Mouse (Mus musculus) embryonic facial prominence, embryonic 14.5 days (tissue): Measurements from ENCODE around the gene Znrf1. TPM values are rescaled to one million over a fixed set of nuclear protein-coding genes. Genes with fewer than 3 reads are reported as not detected.

Experiments
- ATAC-seq: fragments of 200-750 bp; cut with Nextera tagmentation; 2 replicates; pipeline ENCODE4 v1.8.0; 2017; ENCODE audit warnings: low read depth, moderate number of reproducible peaks, moderate TSS enrichment
- DNase-seq: peaks from one replicate; pipeline ENCODE4 v3.0.0-alpha.2; 2015; ENCODE audit warnings: low spot score
- H3K27ac ChIP-seq: fragments of 300-500 bp; sonication (generic); replicated peaks from 2 replicates; pipeline ENCODE4 v1.5.1; 2014; ENCODE audit warnings: low read depth, mild to moderate bottlenecking, low read length, moderate library complexity
- H3K27me3 ChIP-seq: fragments of 300-500 bp; sonication (generic); replicated peaks from 2 replicates; pipeline ENCODE4 v1.6.1; 2014; ENCODE audit warnings: low read length; ENCODE audit not compliant: control insufficient read depth, insufficient read depth
- H3K36me3 ChIP-seq: fragments of 300-500 bp; sonication (generic); 2 replicates; pipeline ENCODE4 v1.6.1; 2014; ENCODE audit warnings: low read length, mixed read lengths; ENCODE audit not compliant: control insufficient read depth, insufficient read depth
- H3K4me1 ChIP-seq: fragments of 300-500 bp; sonication (generic); 2 replicates; pipeline ENCODE4 v1.6.1; 2014; ENCODE audit warnings: antibody characterized with exemption, low read length; ENCODE audit not compliant: control insufficient read depth, insufficient read depth
- H3K4me2 ChIP-seq: fragments of 300-500 bp; sonication (generic); 2 replicates; pipeline ENCODE4 v1.6.1; 2014; ENCODE audit warnings: low read depth, mild to moderate bottlenecking, low read length, moderate library complexity, mixed read lengths
- H3K4me3 ChIP-seq: fragments of 300-500 bp; sonication (generic); 2 replicates; pipeline ENCODE4 v1.5.1; 2014; ENCODE audit warnings: low read depth, mild to moderate bottlenecking, low read length
- H3K9ac ChIP-seq: fragments of 300-500 bp; sonication (generic); 2 replicates; pipeline ENCODE4 v1.6.1; 2014; ENCODE audit warnings: low read depth, mild to moderate bottlenecking, low read length, moderate library complexity, mixed read lengths
- H3K9me3 ChIP-seq: fragments of 300-500 bp; sonication (generic); 2 replicates; pipeline ENCODE4 v1.6.1; 2016; ENCODE audit warnings: low read length; ENCODE audit not compliant: control insufficient read depth
- WGBS: fragments of 180-500 bp; shearing (Covaris S2); extraction: QIAGEN DNeasy Blood & Tissue Kit; methylation state at CpG from one replicate; pipeline ENCODE4 v1.1.7; 2014; 5-methylcytosine and 5-hydroxymethylcytosine counted together
- polyA plus RNA-seq: library from polyadenylated mRNA; unstranded; fragments of >200 nt; fragmentation: Nextera tagmentation; extraction: Ambion mirVana; gene quantifications from 2 replicates; pipeline ENCODE4 v1.2.1, GENCODE M21; 2014

Gene Znrf1
- polyA plus RNA-seq, 1 experiment from 2014 or later, result 35.6 TPM

- no peak overlapping the region for H3K4me2 ChIP-seq
- H3K36me3 ChIP-seq, result no peaks in the 10 kb centered on the region
- H3K4me3 ChIP-seq, result no peak overlapping the region
- DNase-seq, result no peak
- WGBS, result 87% methylated on average over 9 of the region's 9 CpGs
- ATAC-seq, result no peak
- H3K9me3 ChIP-seq, result no peaks in the 10 kb centered on the region
- no peaks in the 10 kb centered on the region for H3K27me3 ChIP-seq
- H3K9ac ChIP-seq, result no peak overlapping the region
- no peak overlapping the region for H3K27ac ChIP-seq
- no peaks in the 10 kb centered on the region for H3K4me1 ChIP-seq
Observed at GRCm38 (mm10) chr8:111577880-111578533, 42.1 kb downstream of the Znrf1 start.

GRCm38 (mm10) chr8:111579318-111579717, 43.4 kb downstream of the Znrf1 start:
- DNase-seq, result no peak
- ATAC-seq, result no peak
- H3K4me2 ChIP-seq, result no peak overlapping the region
- no peaks in the 10 kb centered on the region for H3K27me3 ChIP-seq
- peaks cover 6% of the 10 kb centered on the region; the same call in 1 of the 2 replicates for H3K36me3 ChIP-seq
- no peaks in the 10 kb centered on the region; the same call in 1 of the 2 replicates for H3K9me3 ChIP-seq
- no peaks in the 10 kb centered on the region for H3K4me1 ChIP-seq
- H3K27ac ChIP-seq, result no peak overlapping the region
- no peak overlapping the region for H3K4me3 ChIP-seq
- whole genome bisulfite sequencing, result 94% methylated on average over 1 of the region's 1 CpGs
- no peak overlapping the region for H3K9ac ChIP-seq

- 87% methylated on average over 3 of the region's 3 CpGs for WGBS
- H3K36me3 ChIP-seq, result peaks cover 6% of the 10 kb centered on the region; the same call in 1 of the 2 replicates
- H3K9ac ChIP-seq, result no peak overlapping the region
- H3K4me1 ChIP-seq, result 0 out of 2 replicates have a peak, but pooled peaks cover 3% of the 10 kb centered on the region
- no peaks in the 10 kb centered on the region for H3K27me3 ChIP-seq
- H3K4me2 ChIP-seq, result no peak overlapping the region
- no peaks in the 10 kb centered on the region; the same call in 1 of the 2 replicates for H3K9me3 ChIP-seq
- ATAC-seq (no peak), DNase-seq (no peak)
- no peak overlapping the region for H3K27ac ChIP-seq
- no peak overlapping the region for H3K4me3 ChIP-seq
Observed at GRCm38 (mm10) chr8:111580306-111580705, 44.4 kb downstream of the Znrf1 start.

GRCm38 (mm10) chr8:111582386-111582785, 46.5 kb downstream of the Znrf1 start:
- H3K27me3 ChIP-seq, result no peaks in the 10 kb centered on the region
- no peak for DNase-seq
- no peak overlapping the region for H3K4me2 ChIP-seq
- no peak overlapping the region for H3K27ac ChIP-seq
- H3K4me1 ChIP-seq, result 0 out of 2 replicates have a peak, but pooled peaks cover 3% of the 10 kb centered on the region
- H3K4me3 ChIP-seq, result no peak overlapping the region
- 62% methylated on average over 3 of the region's 3 CpGs for WGBS
- H3K9ac ChIP-seq, result no peak overlapping the region
- H3K9me3 ChIP-seq, result no peaks in the 10 kb centered on the region; the same call in 1 of the 2 replicates
- H3K36me3 ChIP-seq, result peaks cover 6% of the 10 kb centered on the region; the same call in 1 of the 2 replicates
- no peak for ATAC-seq

- Histone ChIP-seq H3K4me3 (no peak overlapping the region), H3K27me3 (no peaks in the 10 kb centered on the region), H3K9ac (no peak overlapping the region), H3K27ac (0 out of 2 replicates have a peak overlapping the region, but pooled peaks have one; percentile 21), H3K4me2 (no peak overlapping the region), H3K9me3 (no peaks in the 10 kb centered on the region; the same call in 1 of the 2 replicates), H3K4me1 (0 out of 2 replicates have a peak, but pooled peaks cover 3% of the 10 kb centered on the region), H3K36me3 (peaks cover 6% of the 10 kb centered on the region; the same call in 1 of the 2 replicates)
- ATAC-seq (no peak), DNase-seq (no peak)
- 64% methylated on average over 3 of the region's 3 CpGs for WGBS
Observed at GRCm38 (mm10) chr8:111584946-111585345, 49.0 kb downstream of the Znrf1 start.

GRCm38 (mm10) chr8:111587545-111588094, 51.7 kb downstream of the Znrf1 start:
- Histone ChIP-seq H3K9me3 (no peaks in the 10 kb centered on the region; the same call in 1 of the 2 replicates), H3K4me2 (no peak overlapping the region), H3K27me3 (no peaks in the 10 kb centered on the region), H3K36me3 (peaks cover 6% of the 10 kb centered on the region; the same call in 1 of the 2 replicates), H3K9ac (no peak overlapping the region), H3K27ac (no peak overlapping the region), H3K4me3 (no peak overlapping the region), H3K4me1 (0 out of 2 replicates have a peak, but pooled peaks cover 3% of the 10 kb centered on the region)
- 92% methylated on average over 1 of the region's 1 CpGs for WGBS
- DNase-seq, result no peak
- ATAC-seq, result no peak

GRCm38 (mm10) chr8:111588336-111588735, 52.4 kb downstream of the Znrf1 start:
- Histone ChIP-seq H3K4me1 (peaks cover 3% of the 10 kb centered on the region; the same call in 1 of the 2 replicates), H3K4me2 (no peak overlapping the region), H3K27ac (no peak overlapping the region), H3K9ac (no peak overlapping the region), H3K27me3 (no peaks in the 10 kb centered on the region), H3K4me3 (no peak overlapping the region), H3K9me3 (no peaks in the 10 kb centered on the region; the same call in 1 of the 2 replicates), H3K36me3 (peaks cover 5% of the 10 kb centered on the region; the same call in 1 of the 2 replicates)
- no peak for DNase-seq
- ATAC-seq, result no peak
- WGBS, result 81% methylated on average over 2 of the region's 2 CpGs

GRCm38 (mm10) chr8:111590214-111590613, 54.3 kb downstream of the Znrf1 start:
- no peaks in the 10 kb centered on the region for H3K9me3 ChIP-seq
- no peak overlapping the region for H3K9ac ChIP-seq
- DNase-seq, result no peak
- peaks cover 1% of the 10 kb centered on the region; the same call in 1 of the 2 replicates for H3K4me1 ChIP-seq
- H3K36me3 ChIP-seq, result no peaks in the 10 kb centered on the region
- WGBS, result 76% methylated on average over 3 of the region's 3 CpGs
- H3K4me3 ChIP-seq, result no peak overlapping the region
- H3K27me3 ChIP-seq, result no peaks in the 10 kb centered on the region
- ATAC-seq, result no peak
- H3K27ac ChIP-seq, result no peak overlapping the region
- no peak overlapping the region for H3K4me2 ChIP-seq
